Mouse (Mus musculus) CH12.LX (cell line): ENCODE results near the gene Sstr3.

ENCODE experiments used
- CTCF ChIP-seq, 2 experiments: IDR thresholded peaks in 1 of 2; conservative IDR thresholded peaks in 1 of 2; 2 replicates each; pipeline ENCODE4 v1.5.1; 2011 to 2012; ENCODE audit warnings: low read depth in 2 of 2, low read length in 2 of 2, improper control_type of control experiment in 1 of 2, inconsistent platforms in 1 of 2, mild to moderate bottlenecking in 1 of 2, moderate library complexity in 1 of 2
- ETS1 ChIP-seq: conservative IDR thresholded peaks from 2 replicates; pipeline ENCODE4 v1.6.1; 2012; ENCODE audit warnings: low read depth, mild to moderate bottlenecking, inconsistent platforms, low read length, improper control_type of control experiment, moderate library complexity
- IRF4 ChIP-seq: IDR thresholded peaks from 2 replicates; pipeline ENCODE4 v1.6.1; 2014; ENCODE audit warnings: low read depth, mild to moderate bottlenecking, inconsistent platforms, low read length, improper control_type of control experiment
- JUN ChIP-seq: IDR thresholded peaks from 2 replicates; pipeline ENCODE4 v1.6.1; 2011; ENCODE audit warnings: low read depth, mild to moderate bottlenecking, low read length, improper control_type of control experiment, moderate library complexity; ENCODE audit not compliant: insufficient read depth
- KAT2A ChIP-seq: IDR thresholded peaks from 2 replicates; pipeline ENCODE4 v1.6.1; 2012; ENCODE audit warnings: low read length, improper control_type of control experiment, inconsistent platforms; ENCODE audit not compliant: insufficient replicate concordance
- MXI1 ChIP-seq: IDR thresholded peaks from 2 replicates; pipeline ENCODE4 v1.6.1; 2011; ENCODE audit warnings: mild to moderate bottlenecking, low read depth, low read length, improper control_type of control experiment
- MYC ChIP-seq: IDR thresholded peaks from 2 replicates; pipeline ENCODE4 v1.6.1; 2011; ENCODE audit warnings: low read depth, mild to moderate bottlenecking, improper control_type of control experiment, low read length
- PAX5 ChIP-seq: IDR thresholded peaks from 2 replicates; pipeline ENCODE4 v1.6.1; 2012; ENCODE audit warnings: low read length, inconsistent platforms, mixed read lengths
- POLR2A ChIP-seq: IDR thresholded peaks from 2 replicates; pipeline ENCODE4 v1.6.1; 2011; ENCODE audit warnings: low read depth, mild to moderate bottlenecking, improper control_type of control experiment, low read length
- POLR2AphosphoS2 ChIP-seq: IDR thresholded peaks from 2 replicates; pipeline ENCODE4 v1.6.1; 2011; ENCODE audit warnings: low read depth, low read length, improper control_type of control experiment
- RAD21 ChIP-seq: IDR thresholded peaks from 2 replicates; pipeline ENCODE4 v1.6.1; 2011; ENCODE audit warnings: low read depth, mild to moderate bottlenecking, low read length, improper control_type of control experiment, moderate library complexity
- TBP ChIP-seq: conservative IDR thresholded peaks from 2 replicates; pipeline ENCODE4 v1.6.1; 2011; ENCODE audit warnings: low read depth, low read length, improper control_type of control experiment
- ZKSCAN1 ChIP-seq: IDR thresholded peaks from 2 replicates; pipeline ENCODE4 v1.6.1; 2012; ENCODE audit warnings: low read depth, inconsistent platforms, low read length, improper control_type of control experiment, borderline replicate concordance
- ZMIZ1 ChIP-seq: IDR thresholded peaks from 2 replicates; pipeline ENCODE4 v1.6.1; 2012; ENCODE audit warnings: low read depth, mild to moderate bottlenecking, inconsistent platforms, low read length, improper control_type of control experiment

GRCm38 (mm10) chr15:78524163-78524562 lies 20.3 kb downstream of the Sstr3 start:
- TF ChIP-seq CTCF (conservative IDR thresholded peaks at IDR 0.05 in 1 of 2, IDR thresholded peaks at IDR 0.05 in 1 of 2; ENCODE audit: low read depth in 2 of 2, low read length in 2 of 2) (no peak), RAD21 (no peak), POLR2AphosphoS2 (no peak), POLR2A (no peak), ZMIZ1 (no peak), ZKSCAN1 (no peak), ETS1 (no peak), MXI1 (no peak), KAT2A (no peak), TBP (no peak), MYC (no peak), PAX5 (no peak), IRF4 (no peak), JUN (no peak)
